In genomic region chr8:94354571-94354970, GRCm38 (mm10) we compare ENCODE assay signal across 8 mouse cellular contexts. TPM values are rescaled to one million over a fixed set of nuclear protein-coding genes. Genes with fewer than 3 reads are reported as not detected.
A peak's percentile ranks its signal among the peaks of the same experiment; 100 is the strongest.
DNase-seq lines count a peak whose midpoint lies in the region; ATAC-seq lines count a peak whose summit lies in the region.

No protein-coding gene starts in this region.

- DNase-seq in kidney, adult 18-20 months, result peak; percentile 68
- DNase-seq in kidney, postnatal 4 days, result no peak
- peak; percentile 68 for DNase-seq in kidney, adult 9 months
- DNase-seq in thymus, postnatal 25 days, result peak; percentile 67
- DNase-seq in right cerebral cortex, postnatal 4 days, result no peak
- no peak for DNase-seq in layer of hippocampus, postnatal 14 days (ENCODE audit: low spot score in 2 of 2)
- DNase-seq in layer of hippocampus, adult 18-20 months (ENCODE audit: low spot score in 2 of 2), result no peak

- ATAC-seq in megakaryocyte progenitor cell, adult 5-6 weeks (replicated peaks; ENCODE audit: poor library complexity), result peak; percentile 93

RNA-seq across cellular contexts. Expression of gene Slc12a3, which starts 25.6 kb away (rescaled TPM):
- 0.12 and 0.17 TPM in 2 replicates for total RNA-seq in megakaryocyte progenitor cell, adult 5-6 weeks (2015)
- total RNA-seq in megakaryocyte progenitor cell, adult 5-6 weeks (2017), result not detected in 2 replicates
- under 1 TPM; 0.31 to 0.44 TPM for total RNA-seq in layer of hippocampus, postnatal 14 days (2021)
- under 1 TPM; 0.25 to 0.46 TPM for total RNA-seq in layer of hippocampus, adult 18-20 months (2021)

RNA-seq across cellular contexts. Expression of gene Herpud1, which starts 31.7 kb away (rescaled TPM):
- 78.2 and 89.9 TPM in 2 replicates for total RNA-seq in megakaryocyte progenitor cell, adult 5-6 weeks (2015)
- total RNA-seq in megakaryocyte progenitor cell, adult 5-6 weeks (2017), result 83.3 and 99.5 TPM in 2 replicates
- total RNA-seq in layer of hippocampus, postnatal 14 days (2021), result 10 to 100 TPM; 43.9 to 56.6 TPM
- 10 to 100 TPM; 66.6 to 76.8 TPM for total RNA-seq in layer of hippocampus, adult 18-20 months (2021)

Comparison
In these comparisons a context has a peak if more than half of its experiments do, and no peak if none do; other contexts are left out.
1. DNase-seq: peak in kidney, adult 18-20 months (single experiment), kidney, adult 9 months (single experiment) and thymus, postnatal 25 days (single experiment); none in kidney, postnatal 4 days (0 of 2), right cerebral cortex, postnatal 4 days (single experiment), layer of hippocampus, postnatal 14 days (0 of 2) and layer of hippocampus, adult 18-20 months (0 of 2).